Mouse (Mus musculus) ovary, postnatal 36 days (tissue): ENCODE measurements around the gene Gm6882.
"Not testable (repeated sequence)": the region's sequence is repeated elsewhere in the genome, so short reads cannot be mapped to it uniquely, and the experiment has no call there.

ENCODE experiments used
- DNase-seq: peaks from one replicate; pipeline ENCODE4 v3.0.0; 2022; ENCODE audit warnings: low spot score, mixed read lengths

The Gm6882 gene

DNA sequence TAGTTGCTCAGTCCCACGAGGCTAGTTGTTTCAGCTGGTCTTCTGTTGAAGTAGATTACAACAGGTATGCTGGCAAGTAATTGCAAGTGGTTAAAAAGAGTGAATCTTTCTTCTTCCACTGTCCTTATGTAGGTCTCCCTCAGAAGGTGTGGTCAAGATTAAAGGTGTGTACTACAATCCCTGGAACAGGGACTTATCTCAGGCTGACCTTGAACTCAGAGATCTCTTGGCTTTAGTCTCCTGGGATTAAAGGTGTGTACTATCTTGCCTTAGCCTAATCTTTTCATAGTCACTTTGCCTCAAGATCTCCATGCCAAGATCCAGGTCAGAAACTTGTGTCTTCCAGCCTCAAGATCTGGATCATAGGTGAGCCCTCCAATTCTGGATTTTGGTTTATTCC lies at the start of gene Gm6882:
TSS of gene Gm6882 (minus strand) at position 101 of the 400 bp plus-strand sequence.
- DNase-seq: not testable (repeated sequence)
